Mouse (Mus musculus): ENCODE data around the gene Adsl. TPM values are rescaled to one million over a fixed set of nuclear protein-coding genes. Genes with fewer than 3 reads are reported as not detected.
A peak's percentile ranks its signal among the peaks of the same experiment; 100 is the strongest.

Gene Adsl
- total and polyA plus RNA-seq, 3 experiments: 75.7 to 92.2 (median 79.2) TPM

DNA sequence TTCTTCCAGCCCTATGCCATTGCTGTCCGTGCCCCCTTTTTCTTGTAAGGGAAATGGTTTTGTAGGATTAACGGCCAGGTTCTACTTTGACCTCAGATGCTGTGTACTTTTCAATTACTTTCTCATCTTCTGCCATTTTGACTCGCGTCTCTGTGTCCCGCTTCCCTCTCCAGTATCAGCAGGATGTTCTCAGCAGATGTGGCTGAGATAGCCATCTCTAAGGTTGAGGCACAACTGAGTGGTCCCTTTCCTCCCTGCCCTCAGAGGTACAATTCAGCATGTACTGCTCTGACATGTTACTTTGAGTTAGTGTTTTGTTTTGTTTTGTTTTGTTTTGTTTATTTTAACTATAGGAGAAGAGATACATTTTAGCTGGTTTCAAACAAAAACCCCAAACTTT lies 13.4 kb upstream of the Adsl start:
- WGBS: 82% methylated on average over 5 of the region's 5 CpGs
- Histone ChIP-seq H3K4me3 (no peak overlapping the region), H3K27me3 (ENCODE audit: control insufficient read depth, insufficient read depth, low read length) (no peaks in the 10 kb centered on the region), H3K36me3 (ENCODE audit: control insufficient read depth, insufficient read depth, low read length) (no peaks in the 10 kb centered on the region), H3K4me1 (ENCODE audit: control insufficient read depth, insufficient read depth, low read length) (no peaks in the 10 kb centered on the region; the same call in 1 of the 2 replicates), H3K27ac (no peak overlapping the region), H3K79me2 (replicated peaks; ENCODE audit: control insufficient read depth, insufficient read depth, low read length) (no peaks in the 10 kb centered on the region), H3K9ac (ENCODE audit: low read depth, low read length) (no peak overlapping the region)
- intact Hi-C loops (cut with DNase I): no loop called here
- no peak for TF ChIP-seq CTCF (IDR thresholded peaks at IDR 0.05)
- no peak for TF ChIP-seq POLR2A (IDR thresholded peaks at IDR 0.05; ENCODE audit: insufficient read depth, low read depth, low read length)
- no peak for TF ChIP-seq EP300 (IDR thresholded peaks at IDR 0.05; ENCODE audit: insufficient read depth, low read depth, low read length)
- no peak for DNase-seq

DNA sequence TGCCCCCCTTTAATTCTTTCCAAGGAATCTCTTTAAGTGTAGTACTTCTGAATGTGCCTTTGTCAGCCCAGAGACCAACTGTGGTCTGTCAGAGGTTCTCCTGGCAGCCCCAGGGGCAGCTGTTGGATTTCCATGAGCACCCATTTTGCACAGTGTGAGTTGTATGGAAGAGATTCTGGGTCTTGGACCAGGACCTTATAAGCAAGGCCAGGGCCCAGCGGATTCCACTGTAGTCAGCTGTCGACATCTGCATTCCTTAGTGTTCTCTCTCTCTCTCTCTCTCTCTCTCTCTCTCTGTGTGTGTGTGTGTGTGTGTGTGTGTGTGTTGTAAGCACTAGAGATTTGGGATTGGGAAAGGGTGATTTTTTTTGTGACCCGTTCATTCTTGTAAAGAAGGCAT lies 11.6 kb upstream of the Adsl start:
- intact Hi-C loops (cut with DNase I): no loop called here
- no peak overlapping the region for H3K27ac ChIP-seq
- H3K36me3 ChIP-seq (ENCODE audit: control insufficient read depth, insufficient read depth, low read length): no peaks in the 10 kb centered on the region
- 60% methylated on average over 3 of the region's 3 CpGs for WGBS
- no peak overlapping the region for H3K4me3 ChIP-seq
- TF ChIP-seq EP300 (IDR thresholded peaks at IDR 0.05; ENCODE audit: insufficient read depth, low read depth, low read length): no peak
- no peak for TF ChIP-seq CTCF (IDR thresholded peaks at IDR 0.05)
- no peak for TF ChIP-seq POLR2A (IDR thresholded peaks at IDR 0.05; ENCODE audit: insufficient read depth, low read depth, low read length)
- DNase-seq: no peak
- H3K4me1 ChIP-seq (ENCODE audit: control insufficient read depth, insufficient read depth, low read length): no peaks in the 10 kb centered on the region; the same call in 1 of the 2 replicates
- H3K79me2 ChIP-seq (replicated peaks; ENCODE audit: control insufficient read depth, insufficient read depth, low read length): no peaks in the 10 kb centered on the region
- no peak overlapping the region for H3K9ac ChIP-seq (ENCODE audit: low read depth, low read length)
- no peaks in the 10 kb centered on the region for H3K27me3 ChIP-seq (ENCODE audit: control insufficient read depth, insufficient read depth, low read length)

DNA sequence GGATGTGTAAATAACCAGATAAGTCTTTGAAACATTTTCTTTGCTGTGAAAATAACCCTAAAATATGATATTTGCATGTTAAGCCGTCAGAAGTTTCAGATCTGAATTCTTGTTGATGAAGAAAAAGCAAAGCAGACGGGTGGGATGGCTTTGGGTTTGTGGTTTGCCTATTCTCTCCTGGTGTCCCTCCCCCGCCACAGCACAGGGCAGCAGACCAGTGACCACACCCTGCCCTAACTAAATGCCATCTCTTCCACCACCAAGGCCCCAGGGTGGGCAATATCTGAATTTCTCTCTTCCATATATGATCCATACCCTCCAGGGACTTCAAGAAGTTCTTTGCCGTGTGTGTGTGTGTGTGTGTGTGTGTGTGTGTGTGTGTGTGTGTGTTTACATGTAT lies 9.7 kb upstream of the Adsl start:
- no peak for DNase-seq
- Histone ChIP-seq H3K27ac (no peak overlapping the region), H3K36me3 (ENCODE audit: control insufficient read depth, insufficient read depth, low read length) (no peaks in the 10 kb centered on the region), H3K27me3 (ENCODE audit: control insufficient read depth, insufficient read depth, low read length) (no peaks in the 10 kb centered on the region), H3K79me2 (replicated peaks; ENCODE audit: control insufficient read depth, insufficient read depth, low read length) (no peaks in the 10 kb centered on the region), H3K9ac (ENCODE audit: low read depth, low read length) (no peak overlapping the region), H3K4me3 (no peak overlapping the region), H3K4me1 (ENCODE audit: control insufficient read depth, insufficient read depth, low read length) (no peaks in the 10 kb centered on the region; the same call in 1 of the 2 replicates)
- intact Hi-C loops (cut with DNase I): no loop called here
- 88% methylated on average over 4 of the region's 4 CpGs for WGBS
- TF ChIP-seq EP300 (IDR thresholded peaks at IDR 0.05; ENCODE audit: insufficient read depth, low read depth, low read length): no peak
- TF ChIP-seq POLR2A (IDR thresholded peaks at IDR 0.05; ENCODE audit: insufficient read depth, low read depth, low read length): no peak
- TF ChIP-seq CTCF (IDR thresholded peaks at IDR 0.05): no peak

DNA sequence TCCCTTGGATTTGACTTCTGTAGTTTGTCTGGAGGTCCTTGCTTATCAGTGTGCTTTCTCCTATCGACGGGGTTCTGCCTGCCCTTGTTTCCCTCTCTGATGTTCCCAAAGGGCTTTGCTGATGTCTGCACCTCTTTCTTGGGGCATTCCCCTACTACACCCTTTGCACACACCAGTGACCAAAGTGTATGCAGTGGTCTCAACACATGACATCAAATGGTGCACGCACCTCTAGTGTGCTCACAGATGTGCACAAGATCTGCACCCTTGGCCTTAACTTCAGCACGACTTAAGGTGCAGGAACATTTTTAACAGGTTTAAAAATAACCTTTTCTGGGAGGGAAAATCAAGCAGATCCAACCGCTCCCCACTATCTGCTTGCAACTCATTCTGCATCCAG lies 8.9 kb upstream of the Adsl start:
- intact Hi-C loops (cut with DNase I): no loop called here
- H3K27ac ChIP-seq: no peak overlapping the region
- TF ChIP-seq EP300 (IDR thresholded peaks at IDR 0.05; ENCODE audit: insufficient read depth, low read depth, low read length): no peak
- no peak for TF ChIP-seq CTCF (IDR thresholded peaks at IDR 0.05)
- TF ChIP-seq POLR2A (IDR thresholded peaks at IDR 0.05; ENCODE audit: insufficient read depth, low read depth, low read length): no peak
- no peaks in the 10 kb centered on the region for H3K36me3 ChIP-seq (ENCODE audit: control insufficient read depth, insufficient read depth, low read length)
- no peak overlapping the region for H3K4me3 ChIP-seq
- no peaks in the 10 kb centered on the region; the same call in 1 of the 2 replicates for H3K4me1 ChIP-seq (ENCODE audit: control insufficient read depth, insufficient read depth, low read length)
- no peak for DNase-seq
- H3K9ac ChIP-seq (ENCODE audit: low read depth, low read length): no peak overlapping the region
- 66% methylated on average over 5 of the region's 5 CpGs for WGBS
- H3K79me2 ChIP-seq (replicated peaks; ENCODE audit: control insufficient read depth, insufficient read depth, low read length): no peaks in the 10 kb centered on the region
- H3K27me3 ChIP-seq (ENCODE audit: control insufficient read depth, insufficient read depth, low read length): no peaks in the 10 kb centered on the region

DNA sequence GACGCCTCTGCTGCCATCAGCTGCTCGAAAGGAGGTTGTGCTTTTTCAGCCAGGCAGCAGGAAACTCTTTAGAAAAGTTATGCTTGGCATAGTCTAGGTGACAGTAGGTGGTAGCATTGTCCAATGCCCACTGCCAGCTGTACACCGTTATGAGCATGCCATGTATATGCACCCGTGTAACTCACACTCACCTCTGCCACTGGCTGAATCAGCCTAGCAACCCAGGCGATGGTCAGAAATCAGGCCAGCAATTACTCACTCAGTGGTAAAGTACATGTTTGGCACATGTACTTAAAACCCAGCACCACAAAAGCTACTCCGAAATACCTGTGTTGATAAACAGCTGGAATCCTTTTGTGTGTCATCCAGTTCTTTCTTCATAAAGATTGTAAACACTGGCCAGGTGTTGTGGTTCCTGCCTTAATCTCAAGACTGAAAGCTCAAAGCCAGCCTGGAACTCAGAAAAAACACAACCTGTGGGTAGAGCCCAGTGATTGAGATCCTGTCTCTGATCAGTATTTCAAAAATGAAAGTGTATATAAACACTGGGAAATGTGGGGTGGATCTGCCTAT lies 6.7 kb upstream of the Adsl start:
- 93% methylated on average over 6 of the region's 6 CpGs for WGBS
- H3K27ac ChIP-seq: no peak overlapping the region
- DNase-seq: no peak
- no peak overlapping the region for H3K9ac ChIP-seq (ENCODE audit: low read depth, low read length)
- H3K4me3 ChIP-seq: no peak overlapping the region
- no peaks in the 10 kb centered on the region for H3K36me3 ChIP-seq (ENCODE audit: control insufficient read depth, insufficient read depth, low read length)
- H3K4me1 ChIP-seq (ENCODE audit: control insufficient read depth, insufficient read depth, low read length): no peaks in the 10 kb centered on the region; the same call in 1 of the 2 replicates
- no peaks in the 10 kb centered on the region for H3K27me3 ChIP-seq (ENCODE audit: control insufficient read depth, insufficient read depth, low read length)
- H3K79me2 ChIP-seq (replicated peaks; ENCODE audit: control insufficient read depth, insufficient read depth, low read length): no peaks in the 10 kb centered on the region
- no peak for TF ChIP-seq POLR2A (IDR thresholded peaks at IDR 0.05; ENCODE audit: insufficient read depth, low read depth, low read length)
- TF ChIP-seq EP300 (IDR thresholded peaks at IDR 0.05; ENCODE audit: insufficient read depth, low read depth, low read length): no peak
- no peak for TF ChIP-seq CTCF (IDR thresholded peaks at IDR 0.05)
- intact Hi-C loops (cut with DNase I): loop anchor here (10.0 kb wide), 1 partner anchor 677 kb away; the partner anchor contains the start of gene Rps19bp1

DNA sequence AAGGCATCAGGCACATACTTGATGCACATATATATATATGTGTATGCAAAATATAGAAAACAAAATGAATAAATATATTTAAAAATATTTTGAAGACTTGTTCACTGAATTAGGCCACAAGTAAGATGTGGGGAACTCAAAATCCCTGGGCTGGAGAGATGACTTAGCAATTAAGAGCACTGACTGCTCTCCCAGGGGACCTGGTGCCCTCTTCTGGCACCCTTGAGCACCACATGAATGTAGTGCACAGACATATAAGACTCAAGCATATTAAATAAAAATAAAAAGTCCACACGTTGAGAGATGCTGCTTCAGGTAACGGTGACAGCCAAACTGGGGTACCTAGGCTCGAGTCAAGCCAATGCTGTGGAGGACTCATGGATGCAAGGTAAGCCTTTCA lies 2.4 kb upstream of the Adsl start:
- no peak for TF ChIP-seq EP300 (IDR thresholded peaks at IDR 0.05; ENCODE audit: insufficient read depth, low read depth, low read length)
- peak; percentile 64 for TF ChIP-seq CTCF (IDR thresholded peaks at IDR 0.05)
- no peak for TF ChIP-seq POLR2A (IDR thresholded peaks at IDR 0.05; ENCODE audit: insufficient read depth, low read depth, low read length)
- no peak overlapping the region for H3K4me3 ChIP-seq
- peaks cover 6% of the 10 kb centered on the region for H3K4me1 ChIP-seq (ENCODE audit: control insufficient read depth, insufficient read depth, low read length)
- no peaks in the 10 kb centered on the region for H3K36me3 ChIP-seq (ENCODE audit: control insufficient read depth, insufficient read depth, low read length)
- no peak for DNase-seq
- no peak overlapping the region for H3K9ac ChIP-seq (ENCODE audit: low read depth, low read length)
- intact Hi-C loops (cut with DNase I): loop anchor here (5.0 to 10.0 kb wide), 2 partner anchors 149 to 681 kb away; partner anchors contain the start of gene Rps19bp1
- no peak overlapping the region for H3K27ac ChIP-seq
- H3K79me2 ChIP-seq (replicated peaks; ENCODE audit: control insufficient read depth, insufficient read depth, low read length): peaks cover 9% of the 10 kb centered on the region
- whole genome bisulfite sequencing: 52% methylated on average over 3 of the region's 3 CpGs
- H3K27me3 ChIP-seq (ENCODE audit: control insufficient read depth, insufficient read depth, low read length): no peaks in the 10 kb centered on the region
